Mouse (Mus musculus) E14TG2a.4 (cell line): ENCODE results near the gene Plcb1.

ENCODE experiments used
- H3K27me3 ChIP-seq: 2 replicates; pipeline ENCODE4 v1.6.1; 2014; ENCODE audit warnings: low read length, control low read depth; ENCODE audit not compliant: insufficient read depth
- H3K36me3 ChIP-seq: 2 replicates; pipeline ENCODE4 v1.6.1; 2014; ENCODE audit warnings: low read length, control low read depth; ENCODE audit not compliant: insufficient read depth
- H3K4me1 ChIP-seq: replicated peaks from 2 replicates; pipeline ENCODE4 v1.6.1; 2014; ENCODE audit warnings: low read depth, low read length, control low read depth
- H3K4me3 ChIP-seq: replicated peaks from 2 replicates; pipeline ENCODE4 v1.5.1; 2014; ENCODE audit warnings: mild to moderate bottlenecking, low read length
- H3K9me3 ChIP-seq: 2 replicates; pipeline ENCODE4 v1.6.1; 2014; ENCODE audit warnings: low read length, control low read depth
- CTCF ChIP-seq: conservative IDR thresholded peaks from 2 replicates; pipeline ENCODE4 v1.5.1; 2014; ENCODE audit warnings: low read length
- NANOG ChIP-seq: IDR thresholded peaks from 2 replicates; pipeline ENCODE4 v1.6.1; 2014; ENCODE audit warnings: borderline replicate concordance, low read length, mixed read lengths
- POU5F1 ChIP-seq: IDR thresholded peaks from 2 replicates; pipeline ENCODE4 v1.6.1; 2014; ENCODE audit warnings: low read length, borderline replicate concordance

The Plcb1 gene

DNA sequence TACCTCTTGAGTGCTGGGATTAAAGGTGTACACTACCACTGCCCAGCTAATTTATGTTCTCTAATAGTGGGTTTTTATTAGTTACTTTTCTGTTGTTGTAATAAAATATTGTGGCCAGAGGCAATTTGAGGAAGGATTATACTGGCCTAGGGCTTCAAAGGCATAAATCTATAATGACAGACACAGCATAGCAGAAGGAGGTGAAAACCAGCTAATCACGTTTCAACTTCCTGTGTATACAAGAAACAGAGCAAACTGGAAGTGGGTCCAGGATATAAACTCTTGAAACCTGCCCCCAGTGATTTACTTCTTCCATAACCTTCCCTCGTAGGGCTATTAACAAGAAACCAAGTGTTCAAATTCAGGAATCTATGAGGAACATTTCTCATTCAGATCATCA lies 715.0 kb downstream of the Plcb1 start:
- Histone ChIP-seq H3K4me1 (no peaks in the 10 kb centered on the region; the same call in 1 of the 2 replicates), H3K27me3 (no peaks in the 10 kb centered on the region), H3K4me3 (no peak overlapping the region), H3K9me3 (no peaks in the 10 kb centered on the region), H3K36me3 (no peaks in the 10 kb centered on the region)
- TF ChIP-seq POU5F1 (no peak), NANOG (no peak), CTCF (no peak)

DNA sequence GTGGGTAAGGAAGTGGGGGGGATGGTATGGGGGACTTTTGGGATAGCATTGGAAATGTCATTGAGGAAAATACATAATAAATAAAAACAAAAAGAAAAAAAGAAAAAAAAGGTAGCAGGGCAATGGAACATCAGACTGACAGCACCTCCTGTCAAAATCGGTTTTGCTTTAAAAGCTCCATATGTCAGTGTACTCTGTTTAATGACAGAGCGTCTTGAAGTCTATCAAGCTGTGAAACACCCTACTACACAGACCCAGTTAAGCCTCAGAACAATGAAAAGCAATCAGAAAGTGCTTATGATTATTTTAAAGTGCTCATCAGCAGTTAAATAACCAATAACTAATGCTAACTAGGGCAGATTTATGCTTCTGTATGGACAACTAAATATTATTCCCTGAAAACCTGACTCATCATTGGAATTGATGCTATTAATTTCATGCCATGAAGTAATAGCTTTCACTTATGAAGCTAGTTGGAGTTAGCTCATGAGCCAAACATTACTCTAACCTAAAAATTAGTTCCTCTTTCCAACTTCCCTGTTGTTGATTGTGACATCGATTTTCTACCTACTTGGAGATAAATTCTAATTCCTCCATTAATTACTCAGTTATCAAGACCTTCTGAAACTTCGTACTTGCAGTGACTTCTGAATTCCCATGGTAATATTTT lies 717.6 kb downstream of the Plcb1 start:
- no peaks in the 10 kb centered on the region for H3K36me3 ChIP-seq
- TF ChIP-seq NANOG (no peak), POU5F1 (no peak), CTCF (no peak)
- no peaks in the 10 kb centered on the region for H3K27me3 ChIP-seq
- H3K9me3 ChIP-seq, result no peaks in the 10 kb centered on the region
- no peak overlapping the region for H3K4me3 ChIP-seq
- no peaks in the 10 kb centered on the region; the same call in 1 of the 2 replicates for H3K4me1 ChIP-seq

DNA sequence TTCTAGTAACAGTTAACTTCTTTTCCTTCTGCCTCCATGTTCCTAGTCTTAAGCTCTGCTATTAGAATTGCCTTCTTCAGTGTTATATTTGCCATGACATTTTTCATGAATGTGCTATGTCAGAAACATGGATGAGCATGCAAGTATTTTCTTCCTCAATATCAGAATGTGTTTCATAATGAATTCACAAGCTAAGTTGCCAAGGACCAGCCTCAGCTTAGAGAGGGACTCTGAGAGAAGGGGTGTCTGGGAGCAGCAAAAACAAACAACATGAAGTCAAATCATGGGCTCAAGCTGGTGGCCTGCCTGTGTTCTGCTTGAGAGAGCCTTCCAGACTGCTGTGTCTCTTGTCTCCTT lies 718.1 kb downstream of the Plcb1 start:
- no peaks in the 10 kb centered on the region for H3K9me3 ChIP-seq
- H3K4me3 ChIP-seq, result no peak overlapping the region
- TF ChIP-seq NANOG (no peak), POU5F1 (no peak), CTCF (no peak)
- no peaks in the 10 kb centered on the region; the same call in 1 of the 2 replicates for H3K4me1 ChIP-seq
- H3K27me3 ChIP-seq, result no peaks in the 10 kb centered on the region
- no peaks in the 10 kb centered on the region for H3K36me3 ChIP-seq

DNA sequence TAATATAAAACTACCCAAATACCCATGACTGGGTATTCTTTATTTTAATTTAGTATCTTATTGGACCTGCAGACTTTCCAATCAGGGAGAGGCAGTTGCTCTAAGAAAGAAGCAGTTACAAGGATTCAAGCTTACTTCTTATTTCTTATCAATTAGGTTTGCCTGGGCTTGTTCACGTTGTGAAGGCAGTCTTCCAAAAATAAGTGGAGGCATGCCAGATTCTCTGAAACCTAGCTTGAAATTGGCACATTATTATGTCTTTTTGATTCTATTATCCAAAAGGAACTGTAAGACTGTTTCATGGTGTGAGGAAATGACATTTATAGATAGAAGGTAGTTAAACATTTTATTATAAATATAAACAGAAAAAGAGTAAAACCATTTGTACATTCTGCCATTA lies 721.2 kb downstream of the Plcb1 start:
- no peaks in the 10 kb centered on the region for H3K27me3 ChIP-seq
- H3K4me1 ChIP-seq, result no peaks in the 10 kb centered on the region; the same call in 1 of the 2 replicates
- no peaks in the 10 kb centered on the region for H3K9me3 ChIP-seq
- no peak overlapping the region for H3K4me3 ChIP-seq
- no peaks in the 10 kb centered on the region for H3K36me3 ChIP-seq
- TF ChIP-seq POU5F1 (no peak), NANOG (no peak), CTCF (no peak)

DNA sequence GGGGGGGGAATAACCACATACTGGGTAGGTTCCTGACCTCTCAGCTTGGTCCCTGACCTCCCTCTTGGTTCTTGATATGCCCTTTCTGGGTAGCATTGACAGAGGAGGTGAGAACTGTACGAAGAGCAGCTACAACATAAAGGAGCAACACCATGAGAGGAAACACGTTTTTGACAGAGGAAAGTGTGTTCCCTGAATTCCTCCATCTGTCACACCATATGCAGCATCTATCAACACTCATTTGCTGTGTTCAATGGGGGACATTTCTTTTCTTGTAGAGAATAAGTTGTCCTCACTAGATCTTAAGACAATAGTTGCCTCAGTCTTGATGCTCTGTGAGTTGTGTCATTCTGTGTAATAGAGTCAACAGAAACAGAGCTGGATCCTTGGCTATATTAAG lies 733.1 kb downstream of the Plcb1 start:
- Histone ChIP-seq H3K9me3 (no peaks in the 10 kb centered on the region), H3K4me3 (no peak overlapping the region)

More for the DNA sequence above, 733.1 kb downstream of the Plcb1 start:
- TF ChIP-seq CTCF, result no peak
- TF ChIP-seq NANOG, result no peak
- no peak for TF ChIP-seq POU5F1
- no peaks in the 10 kb centered on the region for H3K36me3 ChIP-seq
- no peaks in the 10 kb centered on the region for H3K27me3 ChIP-seq
- H3K4me1 ChIP-seq, result no peaks in the 10 kb centered on the region
